Mouse (Mus musculus): ENCODE measurements around the gene Ngb. TPM values are rescaled to one million over a fixed set of nuclear protein-coding genes. Genes with fewer than 3 reads are reported as not detected.

Ngb gene
- total and polyA plus RNA-seq, 2 experiments from 2014 or later, result 9.9 to 12.2 TPM

GRCm38 (mm10) chr12:87047536-87047935 lies 54.8 kb downstream of the Ngb start:
- H3K27me3 ChIP-seq (ENCODE audit: insufficient read depth, low read length), result no peaks in the 10 kb centered on the region
- DNase-seq, result no peak
- H3K9ac ChIP-seq, result no peak overlapping the region
- H3K27ac ChIP-seq (ENCODE audit: low read depth, low read length), result no peak overlapping the region
- no peaks in the 10 kb centered on the region for H3K36me3 ChIP-seq (ENCODE audit: insufficient read depth)
- no peaks in the 10 kb centered on the region for H3K9me3 ChIP-seq (ENCODE audit: low read length)
- peaks cover 16% of the 10 kb centered on the region for H3K4me1 ChIP-seq (ENCODE audit: insufficient read depth)
- WGBS, result 63% methylated on average over 3 of the region's 3 CpGs
- no peak overlapping the region for H3K4me2 ChIP-seq (ENCODE audit: low read depth)
- no peak overlapping the region for H3K4me3 ChIP-seq (ENCODE audit: low read depth, low read length)
- no peak for ATAC-seq
- TF ChIP-seq CTCF (IDR thresholded peaks at IDR 0.05; ENCODE audit: low read depth), result no peak

Other genes starting within 250 kb of the Ngb start
- gene Irf2bpl, start 217.7 kb downstream of the Ngb start, total RNA-seq (2014; rRNA removed), result 134 and 161 TPM in 2 replicates
- 86.3 and 95.7 TPM in 2 replicates for gene Irf2bpl, start 217.7 kb downstream of the Ngb start, polyA plus RNA-seq (2015; fragmentation: Nextera tagmentation; extraction: Ambion mirVana)
- 53.1 and 62.9 TPM in 2 replicates for gene Cipc, start 155.5 kb downstream of the Ngb start, total RNA-seq (2014; rRNA removed)
- gene Cipc, start 155.5 kb downstream of the Ngb start, polyA plus RNA-seq (2015; fragmentation: Nextera tagmentation; extraction: Ambion mirVana), result 28.4 and 38.1 TPM in 2 replicates
- gene Zdhhc22, start 112.1 kb downstream of the Ngb start, total RNA-seq (2014; rRNA removed), result 10.7 and 12.5 TPM in 2 replicates
- 12.3 and 21.7 TPM in 2 replicates for gene Zdhhc22, start 112.1 kb downstream of the Ngb start, polyA plus RNA-seq (2015; fragmentation: Nextera tagmentation; extraction: Ambion mirVana)
- gene Tmem63c, start 81.2 kb downstream of the Ngb start, total RNA-seq (2014; rRNA removed), result 20.1 and 21.8 TPM in 2 replicates
- gene Tmem63c, start 81.2 kb downstream of the Ngb start, polyA plus RNA-seq (2015; fragmentation: Nextera tagmentation; extraction: Ambion mirVana), result 6.6 and 8.5 TPM in 2 replicates
- gene Gstz1, start 44.6 kb upstream of the Ngb start, total RNA-seq (2014; rRNA removed), result 49.3 and 57.6 TPM in 2 replicates
- gene Gstz1, start 44.6 kb upstream of the Ngb start, polyA plus RNA-seq (2015; fragmentation: Nextera tagmentation; extraction: Ambion mirVana), result 44.4 and 44.5 TPM in 2 replicates
- 23.3 and 32.5 TPM in 2 replicates for gene Pomt2, start 45.4 kb upstream of the Ngb start, total RNA-seq (2014; rRNA removed)
- 9.0 and 10.8 TPM in 2 replicates for gene Pomt2, start 45.4 kb upstream of the Ngb start, polyA plus RNA-seq (2015; fragmentation: Nextera tagmentation; extraction: Ambion mirVana)
- 1.0 and 7.4 TPM in 2 replicates for gene Samd15, start 97.2 kb upstream of the Ngb start, total RNA-seq (2014; rRNA removed)
- gene Samd15, start 97.2 kb upstream of the Ngb start, polyA plus RNA-seq (2015; fragmentation: Nextera tagmentation; extraction: Ambion mirVana), result 1.5 and 1.8 TPM in 2 replicates
- gene Tmed8, start 97.9 kb upstream of the Ngb start, total RNA-seq (2014; rRNA removed), result 13.9 and 16.4 TPM in 2 replicates
- 2.0 and 3.2 TPM in 2 replicates for gene Tmed8, start 97.9 kb upstream of the Ngb start, polyA plus RNA-seq (2015; fragmentation: Nextera tagmentation; extraction: Ambion mirVana)
- gene Noxred1, start 136.2 kb upstream of the Ngb start, total RNA-seq (2014; rRNA removed), result 0.48 and 0.62 TPM in 2 replicates
- 0.21 TPM in 1 of 2 replicates, not detected in the other for gene Noxred1, start 136.2 kb upstream of the Ngb start, polyA plus RNA-seq (2015; fragmentation: Nextera tagmentation; extraction: Ambion mirVana)
- 77.6 and 79.4 TPM in 2 replicates for gene Vipas39, start 163.7 kb upstream of the Ngb start, total RNA-seq (2014; rRNA removed)
- 54.6 and 57.7 TPM in 2 replicates for gene Vipas39, start 163.7 kb upstream of the Ngb start, polyA plus RNA-seq (2015; fragmentation: Nextera tagmentation; extraction: Ambion mirVana)
- 137 and 184 TPM in 2 replicates for gene Ahsa1, start 163.9 kb upstream of the Ngb start, total RNA-seq (2014; rRNA removed)
- gene Ahsa1, start 163.9 kb upstream of the Ngb start, polyA plus RNA-seq (2015; fragmentation: Nextera tagmentation; extraction: Ambion mirVana), result 171 and 187 TPM in 2 replicates
- gene Ism2, start 197.2 kb upstream of the Ngb start, total RNA-seq (2014; rRNA removed), result 0.69 and 1.1 TPM in 2 replicates
- 0.88 and 1.8 TPM in 2 replicates for gene Ism2, start 197.2 kb upstream of the Ngb start, polyA plus RNA-seq (2015; fragmentation: Nextera tagmentation; extraction: Ambion mirVana)

All from forebrain, postnatal 0 days (tissue).